Mouse (Mus musculus) C2C12 (cell line): ENCODE results near the gene Cebpzos.

Experiments used
- CEBPB ChIP-seq: IDR thresholded peaks from one replicate; pipeline ENCODE4 v1.6.1; 2011; ENCODE audit warnings: low read depth, mild to moderate bottlenecking, control low read depth, moderate library complexity
- CTCF ChIP-seq: IDR thresholded peaks from one replicate; pipeline ENCODE4 v1.5.1; 2011; ENCODE audit not compliant: control insufficient read depth, insufficient read depth, insufficient read length
- MAX ChIP-seq: IDR thresholded peaks from one replicate; pipeline ENCODE4 v1.6.1; 2011; ENCODE audit warnings: mild to moderate bottlenecking, control low read depth
- USF1 ChIP-seq: IDR thresholded peaks from one replicate; pipeline ENCODE4 v1.6.1; 2011; ENCODE audit warnings: low read depth, mild to moderate bottlenecking, control low read depth, moderate library complexity

- TF ChIP-seq CEBPB, result no peak
- TF ChIP-seq CTCF, result no peak
- no peak for TF ChIP-seq MAX
- no peak for TF ChIP-seq USF1
These were observed 599 bp downstream of the Cebpzos start for GRCm38 (mm10) chr17:78916899-78917298.
